Mouse (Mus musculus) liver, embryonic 11.5 days (tissue): ENCODE data around the gene Usp21. TPM values are rescaled to one million over a fixed set of nuclear protein-coding genes. Genes with fewer than 3 reads are reported as not detected.

ENCODE experiments used
- ATAC-seq: fragments of 200-750 bp; cut with Nextera tagmentation; replicated peaks from 2 replicates; pipeline ENCODE4 v1.8.0; 2017; ENCODE audit warnings: moderate number of reproducible peaks, mild to moderate bottlenecking, moderate TSS enrichment, moderate library complexity; ENCODE audit not compliant: low FRiP score
- DNase-seq: peaks from one replicate; pipeline ENCODE4 v3.0.0-alpha.2; 2017; ENCODE audit warnings: low spot score
- H3K27ac ChIP-seq: fragments of 300-500 bp; sonication (generic); 2 replicates; pipeline ENCODE4 v1.5.1; 2014; ENCODE audit warnings: mild to moderate bottlenecking, low read depth, low read length, control low read depth
- H3K27me3 ChIP-seq: fragments of 300-500 bp; sonication (generic); replicated peaks from 2 replicates; pipeline ENCODE4 v1.6.1; 2014; ENCODE audit warnings: low read length, mixed read lengths; ENCODE audit not compliant: control insufficient read depth, insufficient read depth
- H3K36me3 ChIP-seq: fragments of 300-500 bp; sonication (generic); 2 replicates; pipeline ENCODE4 v1.6.1; 2014; ENCODE audit warnings: mild to moderate bottlenecking, low read length, moderate library complexity, mixed read lengths; ENCODE audit not compliant: control insufficient read depth, insufficient read depth
- H3K4me1 ChIP-seq: fragments of 300-500 bp; sonication (generic); replicated peaks from 2 replicates; pipeline ENCODE4 v1.6.1; 2014; ENCODE audit warnings: low read length, mixed read lengths; ENCODE audit not compliant: control insufficient read depth, insufficient read depth
- H3K4me2 ChIP-seq: fragments of 300-500 bp; sonication (generic); 2 replicates; pipeline ENCODE4 v1.6.1; 2014; ENCODE audit warnings: mild to moderate bottlenecking, control low read depth, moderate library complexity
- H3K4me3 ChIP-seq: fragments of 300-500 bp; sonication (generic); 2 replicates; pipeline ENCODE4 v1.5.1; 2014; ENCODE audit warnings: low read depth, low read length, control low read depth
- H3K9ac ChIP-seq: fragments of 300-500 bp; sonication (generic); 2 replicates; pipeline ENCODE4 v1.6.1; 2014; ENCODE audit warnings: low read depth, low read length, control low read depth
- H3K9me3 ChIP-seq: fragments of 300-500 bp; sonication (generic); 2 replicates; pipeline ENCODE4 v1.6.1; 2016; ENCODE audit warnings: low read length, inconsistent platforms, mixed read lengths; ENCODE audit not compliant: control insufficient read depth
- WGBS: fragments of 180-500 bp; shearing (Covaris S2); extraction: QIAGEN DNeasy Blood & Tissue Kit; methylation state at CpG from one replicate; pipeline ENCODE4 v1.1.7; 2014; 5-methylcytosine and 5-hydroxymethylcytosine counted together
- polyA plus RNA-seq: library from polyadenylated mRNA; unstranded; fragments of >200 nt; fragmentation: Nextera tagmentation; extraction: Ambion mirVana; gene quantifications from 2 replicates; pipeline ENCODE4 v1.2.1, GENCODE M21; 2014

The Usp21 gene
- polyA plus RNA-seq, 1 experiment from 2014 or later = 53.1 TPM

- Histone ChIP-seq H3K9ac (no peak overlapping the region), H3K4me1 (peaks cover 5% of the 10 kb centered on the region; the same call in 1 of the 2 replicates), H3K9me3 (no peaks in the 10 kb centered on the region), H3K36me3 (no peaks in the 10 kb centered on the region), H3K27me3 (peaks cover 12% of the 10 kb centered on the region), H3K4me2 (no peak overlapping the region), H3K27ac (no peak overlapping the region), H3K4me3 (no peak overlapping the region)
- no peak for ATAC-seq
- 86% methylated on average over 24 of the region's 24 CpGs for WGBS
- no peak for DNase-seq
Measured at GRCm38 (mm10) chr1:171256095-171256818, 31.5 kb downstream of the Usp21 start.

GRCm38 (mm10) chr1:171252415-171252814 is 35.4 kb downstream of the Usp21 start:
- no peak for ATAC-seq
- Histone ChIP-seq H3K27me3 (peaks cover 12% of the 10 kb centered on the region), H3K4me1 (peaks cover 22% of the 10 kb centered on the region), H3K4me3 (no peak overlapping the region), H3K4me2 (peak overlapping the region; percentile 4; the same call in 1 of the 2 replicates), H3K9me3 (no peaks in the 10 kb centered on the region), H3K9ac (no peak overlapping the region), H3K36me3 (no peaks in the 10 kb centered on the region), H3K27ac (no peak overlapping the region; the same call in 1 of the 2 replicates)
- no peak for DNase-seq
- 62% methylated on average over 17 of the region's 17 CpGs for WGBS

GRCm38 (mm10) chr1:171251594-171252324 is 36.0 kb downstream of the Usp21 start:
- ATAC-seq (no peak), DNase-seq (no peak)
- Histone ChIP-seq H3K27me3 (peaks cover 12% of the 10 kb centered on the region), H3K9me3 (no peaks in the 10 kb centered on the region), H3K4me3 (peak overlapping the region; percentile 19; the same call in 1 of the 2 replicates), H3K9ac (peak overlapping the region; percentile 1; the same call in 1 of the 2 replicates), H3K36me3 (no peaks in the 10 kb centered on the region), H3K4me1 (peaks cover 23% of the 10 kb centered on the region), H3K27ac (no peak overlapping the region; the same call in 1 of the 2 replicates), H3K4me2 (peak overlapping the region; percentile 49)
- WGBS = 20% methylated on average over 13 of the region's 13 CpGs

- H3K4me1 ChIP-seq = peaks cover 27% of the 10 kb centered on the region
- H3K9ac ChIP-seq = peak within 1 kb of the TSS; percentile 1; the same call in 1 of the 2 replicates
- DNase-seq (no peak), ATAC-seq (no peak)
- H3K27me3 ChIP-seq = peaks cover 12% of the 10 kb centered on the region
- H3K27ac ChIP-seq = no peak within 1 kb of the TSS; the same call in 1 of the 2 replicates
- H3K4me3 ChIP-seq = peak within 1 kb of the TSS; percentile 19
- WGBS = 28% methylated on average over 26 of the region's 26 CpGs
- H3K9me3 ChIP-seq = no peaks in the 10 kb centered on the region
- peak within 1 kb of the TSS; percentile 49 for H3K4me2 ChIP-seq
- H3K36me3 ChIP-seq = no peaks in the 10 kb centered on the region
Measured at GRCm38 (mm10) chr1:171250680-171251593, 36.9 kb downstream of the Usp21 start, which contains the start of gene Ndufs2. TSS of gene Ndufs2 (minus strand) at chr1:171251388.

GRCm38 (mm10) chr1:171249913-171250600 is 37.7 kb downstream of the Usp21 start, which contains the start of gene Adamts4:
TSS of gene Adamts4 (plus strand) at chr1:171250421.
- 35% methylated on average over 5 of the region's 5 CpGs for WGBS
- H3K4me3 ChIP-seq = peak within 1 kb of the TSS; percentile 19
- H3K36me3 ChIP-seq = 0 out of 2 replicates have a peak, but pooled peaks cover 3% of the 10 kb centered on the region
- peak within 1 kb of the TSS; percentile 49 for H3K4me2 ChIP-seq
- DNase-seq (no peak), ATAC-seq (no peak)
- 0 out of 2 replicates have a peak within 1 kb of the TSS, but pooled peaks have one; percentile 2 for H3K27ac ChIP-seq
- 0 out of 2 replicates have a peak within 1 kb of the TSS, but pooled peaks have one; percentile 1 for H3K9ac ChIP-seq
- H3K4me1 ChIP-seq = peaks cover 34% of the 10 kb centered on the region
- peaks cover 12% of the 10 kb centered on the region for H3K27me3 ChIP-seq
- H3K9me3 ChIP-seq = no peaks in the 10 kb centered on the region

- Histone ChIP-seq H3K36me3 (peaks cover 4% of the 10 kb centered on the region; the same call in 1 of the 2 replicates), H3K4me3 (no peak overlapping the region), H3K9ac (no peak overlapping the region), H3K4me1 (peaks cover 34% of the 10 kb centered on the region), H3K9me3 (no peaks in the 10 kb centered on the region), H3K27ac (peak overlapping the region; percentile 78), H3K4me2 (peak overlapping the region; percentile 92; the same call in 1 of the 2 replicates), H3K27me3 (peaks cover 12% of the 10 kb centered on the region)
- DNase-seq (no peak), ATAC-seq (no peak)
- WGBS = 33% methylated on average over 3 of the region's 3 CpGs
Measured at GRCm38 (mm10) chr1:171248386-171249226, 39.2 kb downstream of the Usp21 start.

- peak overlapping the region; percentile 78 for H3K27ac ChIP-seq
- no peak for DNase-seq
- peaks cover 34% of the 10 kb centered on the region for H3K4me1 ChIP-seq
- ATAC-seq = no peak
- peaks cover 8% of the 10 kb centered on the region; the same call in 1 of the 2 replicates for H3K36me3 ChIP-seq
- H3K27me3 ChIP-seq = peaks cover 12% of the 10 kb centered on the region
- H3K9me3 ChIP-seq = no peaks in the 10 kb centered on the region
- H3K4me2 ChIP-seq = peak overlapping the region; percentile 92
- 17% methylated on average over 4 of the region's 4 CpGs for WGBS
- H3K9ac ChIP-seq = peak overlapping the region; percentile 92; the same call in 1 of the 2 replicates
- H3K4me3 ChIP-seq = peak overlapping the region; percentile 86
Measured at GRCm38 (mm10) chr1:171247916-171248315, 39.9 kb downstream of the Usp21 start.
